Mouse (Mus musculus) neural tube, embryonic 11.5 days (tissue): ENCODE measurements around the gene Harbi1. TPM values are rescaled to one million over a fixed set of nuclear protein-coding genes. Genes with fewer than 3 reads are reported as not detected.

ENCODE experiments used
- ATAC-seq: fragments of 200-750 bp; cut with Nextera tagmentation; 2 replicates; pipeline ENCODE4 v1.8.0; 2017; ENCODE audit warnings: moderate number of reproducible peaks, mild to moderate bottlenecking, moderate TSS enrichment, moderate library complexity; ENCODE audit not compliant: insufficient read depth, low FRiP score, low TSS enrichment
- DNase-seq: peaks from one replicate; pipeline ENCODE4 v3.0.0-alpha.2; 2015; ENCODE audit warnings: low spot score
- H3K27ac ChIP-seq: fragments of 300-500 bp; sonication (generic); 2 replicates; pipeline ENCODE4 v1.5.1; 2014; ENCODE audit warnings: low read depth, mild to moderate bottlenecking, low read length
- H3K27me3 ChIP-seq: fragments of 300-500 bp; sonication (generic); 2 replicates; pipeline ENCODE4 v1.6.1; 2014; ENCODE audit warnings: mild to moderate bottlenecking, low read length, mixed read lengths; ENCODE audit not compliant: control insufficient read depth, insufficient read depth
- H3K36me3 ChIP-seq: fragments of 300-500 bp; sonication (generic); 2 replicates; pipeline ENCODE4 v1.6.1; 2014; ENCODE audit warnings: mild to moderate bottlenecking, low read length, moderate library complexity, mixed read lengths; ENCODE audit not compliant: control insufficient read depth, insufficient read depth
- H3K4me1 ChIP-seq: fragments of 300-500 bp; sonication (generic); 2 replicates; pipeline ENCODE4 v1.6.1; 2014; ENCODE audit warnings: low read length, mixed read lengths; ENCODE audit not compliant: control insufficient read depth, insufficient read depth
- H3K4me2 ChIP-seq: fragments of 300-500 bp; sonication (generic); 2 replicates; pipeline ENCODE4 v1.6.1; 2014; ENCODE audit warnings: low read depth, mild to moderate bottlenecking, moderate library complexity
- H3K4me3 ChIP-seq: fragments of 300-500 bp; sonication (generic); 2 replicates; pipeline ENCODE4 v1.5.1; 2014; ENCODE audit warnings: low read depth, low read length
- H3K9ac ChIP-seq: fragments of 300-500 bp; sonication (generic); 2 replicates; pipeline ENCODE4 v1.6.1; 2014; ENCODE audit warnings: mild to moderate bottlenecking, low read length
- H3K9me3 ChIP-seq: fragments of 300-500 bp; sonication (generic); 2 replicates; pipeline ENCODE4 v1.6.1; 2016; ENCODE audit warnings: low read length; ENCODE audit not compliant: control insufficient read depth
- WGBS: fragments of 180-500 bp; shearing (Covaris S2); extraction: QIAGEN DNeasy Blood & Tissue Kit; methylation state at CpG from one replicate; pipeline ENCODE4 v1.1.7; 2014; 5-methylcytosine and 5-hydroxymethylcytosine counted together
- polyA plus RNA-seq: library from polyadenylated mRNA; unstranded; fragments of >200 nt; fragmentation: Nextera tagmentation; extraction: Ambion mirVana; gene quantifications from 2 replicates; pipeline ENCODE4 v1.2.1, GENCODE M21; 2014

The Harbi1 gene
- polyA plus RNA-seq, 1 experiment from 2014 or later = 17.3 TPM

DNA sequence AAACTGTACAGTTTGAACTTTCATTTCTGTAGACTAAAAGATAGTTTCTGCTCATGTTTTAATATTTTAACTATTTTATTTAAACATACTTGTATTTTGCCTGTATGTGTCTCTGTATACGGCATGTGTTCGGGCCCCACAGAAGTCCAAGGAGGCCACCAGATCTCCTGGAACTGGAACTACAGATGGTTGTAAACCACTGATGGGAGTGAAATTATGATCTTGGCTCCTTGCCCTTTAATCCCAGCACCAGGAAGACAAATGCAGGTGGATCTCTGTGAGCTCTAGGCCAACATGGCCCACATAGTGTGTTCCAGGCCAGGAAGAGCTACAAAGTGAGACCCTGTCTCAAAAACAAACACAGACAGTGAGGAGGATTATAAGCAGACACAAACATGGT is 9.3 kb upstream of the Harbi1 start:
- Histone ChIP-seq H3K9me3 (no peaks in the 10 kb centered on the region), H3K27ac (no peak overlapping the region), H3K36me3 (no peaks in the 10 kb centered on the region), H3K9ac (no peak overlapping the region), H3K4me3 (no peak overlapping the region), H3K4me1 (no peaks in the 10 kb centered on the region), H3K27me3 (no peaks in the 10 kb centered on the region), H3K4me2 (no peak overlapping the region)
- ATAC-seq (no peak), DNase-seq (no peak)
- WGBS = 95% methylated on average over 2 of the region's 2 CpGs

DNA sequence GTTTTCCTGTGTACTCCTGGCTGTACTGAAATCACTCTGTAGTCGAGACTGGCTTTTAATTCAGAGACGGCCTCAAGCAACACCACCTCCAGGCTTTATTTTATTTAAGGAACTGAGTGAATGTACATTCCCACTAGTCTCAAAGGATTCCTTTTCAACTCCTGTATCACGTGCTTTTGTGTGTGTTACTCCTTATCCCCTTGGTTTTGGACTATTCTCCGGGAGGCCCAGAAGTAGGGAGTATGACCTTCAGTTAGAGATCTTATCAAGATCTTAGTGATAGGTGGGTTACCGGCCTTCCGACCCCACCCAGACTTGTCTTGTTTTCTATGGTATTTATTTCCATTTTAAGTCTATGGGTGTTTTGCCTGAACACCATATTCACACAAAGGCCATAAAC is 4.9 kb upstream of the Harbi1 start:
- ATAC-seq (no peak), DNase-seq (no peak)
- Histone ChIP-seq H3K4me1 (peaks cover 6% of the 10 kb centered on the region; the same call in 1 of the 2 replicates), H3K4me3 (no peak overlapping the region), H3K9me3 (no peaks in the 10 kb centered on the region), H3K9ac (no peak overlapping the region), H3K27ac (no peak overlapping the region), H3K27me3 (no peaks in the 10 kb centered on the region), H3K4me2 (no peak overlapping the region), H3K36me3 (no peaks in the 10 kb centered on the region)
- 90% methylated on average over 6 of the region's 6 CpGs for WGBS

DNA sequence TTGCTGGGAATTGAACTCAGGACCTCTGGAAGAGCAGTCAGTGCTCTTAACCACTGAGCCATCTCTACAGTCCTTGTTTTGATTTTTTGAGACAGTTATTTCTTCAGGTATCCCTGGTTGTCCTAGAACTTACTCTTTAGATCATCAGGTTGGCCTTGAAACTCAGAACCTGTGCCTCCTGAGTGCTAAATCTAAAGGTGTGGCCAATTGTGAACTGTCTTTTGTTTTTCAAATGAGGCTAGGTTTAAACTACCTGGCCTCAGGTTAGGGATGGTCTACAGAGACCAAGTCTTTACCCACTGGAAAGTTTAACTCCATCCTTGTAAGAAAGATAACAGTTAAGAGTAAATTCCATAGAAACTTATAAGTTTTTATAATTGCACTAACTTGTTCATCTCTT is 4.2 kb upstream of the Harbi1 start:
- Histone ChIP-seq H3K4me1 (peaks cover 6% of the 10 kb centered on the region; the same call in 1 of the 2 replicates), H3K9ac (no peak overlapping the region), H3K27ac (no peak overlapping the region), H3K36me3 (no peaks in the 10 kb centered on the region), H3K4me2 (no peak overlapping the region), H3K4me3 (no peak overlapping the region), H3K9me3 (no peaks in the 10 kb centered on the region), H3K27me3 (no peaks in the 10 kb centered on the region)
- no peak for ATAC-seq
- no peak for DNase-seq

DNA sequence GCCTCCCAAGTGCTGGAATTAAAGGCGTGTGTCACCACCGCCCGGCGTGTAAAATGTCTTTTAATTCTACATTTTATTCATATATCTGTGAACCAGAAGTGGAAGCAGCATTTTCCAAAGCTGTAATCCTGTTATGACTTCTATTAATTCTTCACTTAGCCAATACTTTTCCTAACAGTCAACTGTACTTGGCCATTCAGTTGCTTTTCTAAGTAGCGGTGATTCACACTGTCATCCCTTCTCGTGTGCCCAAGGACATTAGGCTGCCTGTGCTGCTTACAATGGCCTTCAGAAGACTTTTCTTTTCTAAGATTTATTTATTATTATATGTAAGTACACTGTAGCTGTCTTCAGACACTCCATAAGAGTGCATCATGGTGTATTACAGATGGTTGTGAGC is 2.3 kb upstream of the Harbi1 start:
- Histone ChIP-seq H3K27me3 (no peaks in the 10 kb centered on the region), H3K36me3 (no peaks in the 10 kb centered on the region), H3K4me3 (no peak overlapping the region), H3K4me1 (peaks cover 6% of the 10 kb centered on the region; the same call in 1 of the 2 replicates), H3K9me3 (no peaks in the 10 kb centered on the region), H3K27ac (no peak overlapping the region), H3K9ac (no peak overlapping the region), H3K4me2 (no peak overlapping the region)
- no peak for DNase-seq
- ATAC-seq = no peak
- WGBS = 95% methylated on average over 6 of the region's 6 CpGs

DNA sequence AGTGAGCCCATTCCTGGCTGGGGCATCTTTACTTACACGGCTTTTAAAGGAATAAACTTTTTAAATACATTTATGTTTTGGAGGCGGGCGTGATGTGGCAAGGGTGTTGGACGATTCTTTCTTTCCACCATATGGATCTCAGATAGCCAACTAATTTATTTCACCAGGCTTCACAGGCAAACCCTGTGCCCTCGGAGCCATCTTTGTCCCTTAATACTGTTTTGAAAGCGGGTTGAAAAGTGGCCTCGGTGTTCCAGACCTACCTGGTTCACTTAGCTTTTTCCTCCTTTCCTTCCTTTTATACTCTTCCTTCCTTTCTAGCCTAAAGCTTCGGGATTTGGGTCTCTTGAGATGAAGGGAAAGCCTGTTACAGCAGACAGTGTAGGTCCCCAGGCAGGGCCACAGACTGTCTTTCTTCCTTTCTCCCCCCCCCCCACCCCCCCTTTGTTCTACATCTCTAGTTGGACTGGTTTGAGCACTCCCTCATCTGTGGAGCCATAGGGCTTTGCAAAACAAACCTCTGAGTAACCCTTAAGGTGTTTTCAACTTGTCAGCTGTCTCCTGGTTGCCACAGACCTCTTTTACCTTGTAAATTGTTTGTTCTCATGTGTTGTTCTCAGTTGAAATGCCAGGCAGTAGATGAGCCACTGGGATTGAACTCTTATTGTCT is 739 bp downstream of the Harbi1 start:
- H3K27ac ChIP-seq = 0 out of 2 replicates have a peak overlapping the region, but pooled peaks have one; percentile 10
- no peak for DNase-seq

DNA sequence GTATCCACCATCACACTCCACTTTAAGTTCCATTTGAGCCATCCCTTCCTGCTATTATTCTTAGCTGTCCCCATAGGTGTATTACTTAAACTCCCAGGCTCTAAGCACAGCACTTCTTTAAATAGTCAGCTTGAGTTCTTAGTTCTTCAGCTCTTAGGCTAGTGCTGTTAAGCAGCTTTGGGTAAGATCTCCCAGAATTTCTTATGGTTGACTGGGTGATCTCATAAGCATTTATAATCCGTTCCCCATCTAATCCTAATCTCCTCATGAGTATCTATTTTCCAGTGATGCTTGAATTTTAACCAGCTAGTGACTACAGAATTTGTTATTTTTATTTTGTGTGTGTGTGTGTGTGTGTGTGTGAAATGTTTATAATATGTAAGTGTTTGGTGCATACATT is 4.3 kb downstream of the Harbi1 start:
- Histone ChIP-seq H3K36me3 (peaks cover 2% of the 10 kb centered on the region; the same call in 1 of the 2 replicates), H3K4me3 (no peak overlapping the region), H3K9me3 (no peaks in the 10 kb centered on the region), H3K9ac (no peak overlapping the region), H3K4me1 (no peaks in the 10 kb centered on the region), H3K27me3 (no peaks in the 10 kb centered on the region), H3K4me2 (no peak overlapping the region), H3K27ac (no peak overlapping the region)
- ATAC-seq = no peak
- no peak for DNase-seq
- WGBS = 86% methylated on average over 1 of the region's 1 CpGs

More for the DNA sequence above, 739 bp downstream of the Harbi1 start:
- ATAC-seq = no peak
- Histone ChIP-seq H3K9me3 (no peaks in the 10 kb centered on the region), H3K4me2 (peak overlapping the region; percentile 87), H3K36me3 (peaks cover 2% of the 10 kb centered on the region; the same call in 1 of the 2 replicates), H3K27me3 (no peaks in the 10 kb centered on the region), H3K9ac (peak overlapping the region; percentile 78), H3K4me1 (peaks cover 6% of the 10 kb centered on the region; the same call in 1 of the 2 replicates), H3K4me3 (peak overlapping the region; percentile 80)
- 8% methylated on average over 8 of the region's 8 CpGs for WGBS

DNA sequence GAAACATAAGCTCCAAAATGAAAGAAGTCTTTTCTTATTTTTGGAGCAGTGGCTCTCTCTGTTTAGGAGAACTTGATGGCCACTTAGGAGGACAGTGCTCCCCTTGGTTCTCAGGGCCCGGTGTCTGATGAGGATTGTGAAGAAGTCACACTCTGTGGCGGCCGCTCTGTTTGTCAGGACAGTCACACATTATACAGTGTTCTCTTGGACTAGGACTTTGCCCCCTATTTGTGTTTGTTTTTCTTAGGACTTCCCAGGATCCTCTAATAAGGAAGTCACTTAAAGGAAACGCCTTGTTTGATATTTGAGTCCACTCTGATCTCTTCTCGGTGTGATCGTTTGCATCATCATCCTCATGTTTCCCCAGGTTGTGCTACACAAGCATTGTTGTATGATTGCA is 7.6 kb downstream of the Harbi1 start:
- H3K4me3 ChIP-seq = no peak overlapping the region
- no peaks in the 10 kb centered on the region for H3K4me1 ChIP-seq
- no peak overlapping the region for H3K9ac ChIP-seq
- WGBS = 90% methylated on average over 6 of the region's 6 CpGs
- H3K27me3 ChIP-seq = no peaks in the 10 kb centered on the region
- ATAC-seq (no peak), DNase-seq (no peak)
- no peaks in the 10 kb centered on the region for H3K9me3 ChIP-seq
- peaks cover 6% of the 10 kb centered on the region; the same call in 1 of the 2 replicates for H3K36me3 ChIP-seq
- no peak overlapping the region for H3K4me2 ChIP-seq
- H3K27ac ChIP-seq = no peak overlapping the region

DNA sequence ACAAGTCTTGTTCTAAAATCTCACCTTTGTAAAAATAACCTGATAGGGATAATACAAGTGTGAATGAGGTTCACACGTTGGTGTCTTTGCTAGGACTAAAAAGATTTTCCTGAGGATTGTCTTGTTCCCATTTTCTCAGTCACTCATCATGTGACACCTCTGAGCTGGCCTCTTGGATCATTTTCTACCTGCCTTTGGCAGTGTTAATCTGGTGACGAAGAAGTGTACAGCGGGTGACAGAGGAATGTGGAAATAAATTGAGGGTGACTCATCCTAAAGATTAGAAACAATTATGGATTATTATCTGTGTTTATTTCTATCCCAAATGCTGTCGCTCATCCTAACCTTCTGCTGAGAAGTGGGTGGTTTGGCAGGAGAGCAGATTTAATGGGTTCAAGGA is 12.7 kb downstream of the Harbi1 start:
- Histone ChIP-seq H3K4me3 (no peak overlapping the region), H3K9me3 (no peaks in the 10 kb centered on the region), H3K27ac (no peak overlapping the region), H3K27me3 (no peaks in the 10 kb centered on the region), H3K36me3 (peaks cover 4% of the 10 kb centered on the region; the same call in 1 of the 2 replicates), H3K4me2 (no peak overlapping the region), H3K4me1 (no peaks in the 10 kb centered on the region), H3K9ac (no peak overlapping the region)
- WGBS = 75% methylated on average over 4 of the region's 4 CpGs
- no peak for ATAC-seq
- DNase-seq = no peak

DNA sequence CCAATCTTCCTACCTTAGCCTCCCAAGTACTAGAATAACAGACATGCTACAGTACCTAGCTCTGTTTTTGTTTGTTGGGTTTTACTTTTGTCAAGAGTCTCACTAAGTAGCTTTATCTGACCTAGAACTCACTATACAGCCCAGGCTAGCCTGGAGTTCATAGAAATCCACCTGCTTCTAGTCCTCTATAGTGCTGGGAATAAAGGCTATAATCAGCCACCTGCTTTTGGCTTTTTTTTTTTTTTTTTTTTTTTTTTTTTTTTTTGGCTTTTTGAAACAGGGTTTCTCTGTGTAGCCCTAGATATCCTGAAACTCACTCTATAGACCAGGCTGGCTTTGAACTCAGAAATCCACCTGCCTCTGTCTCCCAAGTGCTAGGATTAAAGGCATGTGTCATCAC is 13.3 kb downstream of the Harbi1 start:
- no peaks in the 10 kb centered on the region for H3K4me1 ChIP-seq
- no peak overlapping the region for H3K9ac ChIP-seq
- peaks cover 4% of the 10 kb centered on the region; the same call in 1 of the 2 replicates for H3K36me3 ChIP-seq
- H3K4me3 ChIP-seq = no peak overlapping the region
- DNase-seq = no peak
- H3K27me3 ChIP-seq = no peaks in the 10 kb centered on the region
- no peak for ATAC-seq
- H3K9me3 ChIP-seq = no peaks in the 10 kb centered on the region
- H3K4me2 ChIP-seq = no peak overlapping the region
- no peak overlapping the region for H3K27ac ChIP-seq
